Mouse (Mus musculus) kidney, adult 2 months (tissue): ENCODE results near the gene Cdca8.

Experiments used
- CTCF ChIP-seq: fragments of 200-500 bp; conservative IDR thresholded peaks from 2 replicates; pipeline ENCODE4 v1.5.1; 2011; ENCODE audit warnings: low read depth, mild to moderate bottlenecking, control low read depth, low read length, moderate library complexity, mixed read lengths; ENCODE audit not compliant: insufficient read depth, insufficient read length
- POLR2A ChIP-seq: fragments of 200-500 bp; IDR thresholded peaks from one replicate; pipeline ENCODE4 v1.6.1; 2011; ENCODE audit warnings: low read depth, low read length, control low read depth

DNA sequence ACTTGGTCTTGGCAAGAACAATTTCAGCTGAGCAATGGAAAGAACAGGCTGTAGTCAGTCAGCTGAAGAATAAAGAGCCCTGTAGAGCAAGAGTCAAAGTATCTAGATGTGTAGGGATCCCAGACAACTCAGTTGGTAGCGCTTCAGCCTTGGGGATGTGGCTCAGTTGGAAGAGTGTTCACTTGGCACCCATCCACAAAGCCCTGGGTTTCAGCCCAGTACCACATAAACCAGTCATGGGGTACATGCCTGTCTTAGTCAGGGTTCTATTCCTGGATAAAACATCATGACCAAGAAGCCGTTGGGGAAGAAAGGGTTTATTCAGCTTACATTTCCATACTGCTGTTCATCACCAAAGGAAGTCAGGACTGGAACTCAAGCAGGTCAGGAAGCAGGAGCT, 49.2 kb downstream of the Cdca8 start:
- TF ChIP-seq CTCF, result no peak
- no peak for TF ChIP-seq POLR2A
